Mouse (Mus musculus) megakaryocyte, embryonic 14.5 days (primary cell): Measurements from ENCODE around the gene Hnrnpul1. TPM values are rescaled to one million over a fixed set of nuclear protein-coding genes. Genes with fewer than 3 reads are reported as not detected.
"Not testable (repeated sequence)": the region's sequence is repeated elsewhere in the genome, so short reads cannot be mapped to it uniquely, and the experiment has no call there.

Source experiments
- H3K27me3 ChIP-seq: replicated peaks from 2 replicates; pipeline ENCODE3; 2012; ENCODE audit warnings: inconsistent platforms
- H3K36me3 ChIP-seq: replicated peaks from 2 replicates; pipeline ENCODE3; 2012; ENCODE audit warnings: low read length, inconsistent platforms, mixed read lengths
- H3K4me1 ChIP-seq: 2 replicates; pipeline ENCODE4 v1.6.1; 2012; ENCODE audit warnings: inconsistent platforms
- H3K4me3 ChIP-seq: replicated peaks from 2 replicates; pipeline ENCODE3; 2012; ENCODE audit warnings: moderate library complexity, mild to moderate bottlenecking, inconsistent platforms
- H3K9me3 ChIP-seq: 2 replicates; pipeline ENCODE4 v1.6.1; 2012; ENCODE audit warnings: inconsistent platforms
- FLI1 ChIP-seq: IDR thresholded peaks from 2 replicates; pipeline ENCODE4 v1.6.1; 2012; ENCODE audit warnings: low read length, inconsistent platforms, mixed read lengths
- GATA1 ChIP-seq: IDR thresholded peaks from 3 replicates; pipeline ENCODE4 v1.6.1; 2012; ENCODE audit warnings: mixed read lengths, low read length, inconsistent platforms, borderline replicate concordance
- polyA plus RNA-seq: library from polyadenylated mRNA; stranded (reverse); fragments of >175 nt; gene quantifications from 2 replicates; pipeline ENCODE4 v1.2.3, GENCODE M21; 2012; ENCODE audit warnings: low replicate concordance; ENCODE audit not compliant: insufficient read depth

The Hnrnpul1 gene
- 168 and 350 TPM in 2 replicates for polyA plus RNA-seq

- no peak for TF ChIP-seq GATA1
- TF ChIP-seq FLI1 = peak; percentile 66
- no peaks in the 10 kb centered on the region for H3K9me3 ChIP-seq
- H3K27me3 ChIP-seq = peaks cover 11% of the 10 kb centered on the region
- peaks cover 29% of the 10 kb centered on the region for H3K36me3 ChIP-seq
- peak within 1 kb of the TSS; percentile 93 for H3K4me3 ChIP-seq
- peaks cover 45% of the 10 kb centered on the region for H3K4me1 ChIP-seq
Measured at GRCm38 (mm10) chr7:25754738-25755467, at the start of gene Hnrnpul1. Hnrnpul1 (minus strand) TSS chr7:25754757.

DNA sequence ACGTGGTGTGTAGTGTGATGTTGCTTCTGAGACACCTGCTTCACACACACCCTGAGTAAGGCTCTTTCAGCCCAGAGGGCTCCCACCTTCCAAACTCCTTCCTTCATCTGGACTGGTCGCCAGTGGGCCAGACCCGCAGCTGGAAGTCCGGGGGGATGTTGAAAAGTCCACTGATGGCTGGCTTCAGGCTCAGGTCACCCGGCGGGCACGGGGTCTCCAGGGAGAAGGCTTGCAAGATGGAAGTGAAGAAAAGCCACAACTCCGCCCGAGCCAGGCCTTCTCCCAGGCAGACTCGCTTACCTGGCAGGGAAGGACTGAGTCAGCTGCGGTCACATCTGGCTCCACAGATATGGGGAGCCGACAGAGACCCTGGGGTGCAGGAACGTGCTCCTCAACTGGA is 48.9 kb upstream of the Hnrnpul1 start:
- peaks cover 18% of the 10 kb centered on the region for H3K4me1 ChIP-seq
- H3K9me3 ChIP-seq = peaks cover 2% of the 10 kb centered on the region; the same call in 1 of the 2 replicates
- H3K4me3 ChIP-seq = no peak overlapping the region
- no peak for TF ChIP-seq GATA1
- TF ChIP-seq FLI1 = no peak
- peaks cover 26% of the 10 kb centered on the region for H3K27me3 ChIP-seq
- no peaks in the 10 kb centered on the region for H3K36me3 ChIP-seq

GRCm38 (mm10) chr7:25802241-25803125 is 47.9 kb upstream of the Hnrnpul1 start:
- peaks cover 19% of the 10 kb centered on the region for H3K27me3 ChIP-seq
- TF ChIP-seq GATA1 (no peak), FLI1 (no peak)
- H3K4me1 ChIP-seq = peaks cover 18% of the 10 kb centered on the region
- H3K9me3 ChIP-seq = peaks cover 4% of the 10 kb centered on the region; the same call in 1 of the 2 replicates
- H3K4me3 ChIP-seq = no peak overlapping the region
- no peaks in the 10 kb centered on the region for H3K36me3 ChIP-seq

DNA sequence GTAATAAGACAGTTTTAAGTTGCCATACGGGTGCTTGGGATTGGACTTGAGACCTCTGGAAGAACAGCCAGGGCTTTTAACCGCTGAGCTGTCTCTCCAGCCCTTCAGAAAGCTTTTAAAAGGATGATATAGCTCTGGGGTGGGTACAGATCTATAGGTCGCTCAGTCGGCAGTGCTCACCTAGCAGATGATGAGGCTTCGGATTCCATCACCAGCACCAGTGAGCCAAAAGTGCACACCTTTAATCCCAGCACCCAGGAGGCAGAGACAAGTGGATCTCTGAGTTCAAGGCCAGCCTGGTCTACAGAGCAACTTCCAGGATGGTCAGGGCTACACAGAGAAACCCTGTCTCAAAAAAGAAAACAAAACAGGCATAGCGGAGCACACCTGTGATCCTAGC is 46.5 kb upstream of the Hnrnpul1 start:
- peaks cover 18% of the 10 kb centered on the region for H3K4me1 ChIP-seq
- H3K4me3 ChIP-seq = no peak overlapping the region
- H3K9me3 ChIP-seq = peaks cover 4% of the 10 kb centered on the region; the same call in 1 of the 2 replicates
- TF ChIP-seq GATA1 = no peak
- TF ChIP-seq FLI1 = no peak
- no peaks in the 10 kb centered on the region for H3K36me3 ChIP-seq
- peaks cover 10% of the 10 kb centered on the region for H3K27me3 ChIP-seq

GRCm38 (mm10) chr7:25799369-25799768 is 44.8 kb upstream of the Hnrnpul1 start:
- Histone ChIP-seq H3K27me3 (peaks cover 7% of the 10 kb centered on the region), H3K36me3 (no peaks in the 10 kb centered on the region), H3K9me3 (peaks cover 4% of the 10 kb centered on the region; the same call in 1 of the 2 replicates), H3K4me1 (peaks cover 5% of the 10 kb centered on the region), H3K4me3 (no peak overlapping the region)
- TF ChIP-seq GATA1 (no peak), FLI1 (no peak)

DNA sequence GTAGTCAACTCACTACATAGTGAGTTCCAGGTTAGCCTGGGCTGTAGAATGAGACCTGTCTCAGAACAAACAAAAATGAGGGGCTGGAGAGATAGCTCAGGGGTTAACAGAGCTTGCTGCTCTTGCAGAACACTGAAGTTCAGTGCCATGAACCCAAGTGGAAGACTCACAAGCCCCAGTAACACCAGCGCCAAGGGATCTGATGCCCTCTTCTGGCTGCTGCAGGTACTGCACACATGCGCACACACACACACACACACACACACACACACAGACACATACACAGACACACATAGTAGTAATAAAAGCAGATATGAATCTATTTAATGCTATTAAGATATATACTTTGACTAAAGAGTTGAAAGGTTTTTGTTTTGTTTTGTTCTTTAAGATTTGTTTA is 44.0 kb upstream of the Hnrnpul1 start:
- TF ChIP-seq FLI1 = no peak
- TF ChIP-seq GATA1 = no peak
- Histone ChIP-seq H3K4me3 (no peak overlapping the region), H3K27me3 (peaks cover 5% of the 10 kb centered on the region)

GRCm38 (mm10) chr7:25794775-25795174 is 40.2 kb upstream of the Hnrnpul1 start:
- TF ChIP-seq GATA1 = no peak
- no peak for TF ChIP-seq FLI1
- H3K9me3 ChIP-seq = peaks cover 4% of the 10 kb centered on the region; the same call in 1 of the 2 replicates
- no peak overlapping the region for H3K4me3 ChIP-seq
- peaks cover 15% of the 10 kb centered on the region; the same call in 1 of the 2 replicates for H3K4me1 ChIP-seq
- H3K27me3 ChIP-seq = peaks cover 14% of the 10 kb centered on the region
- H3K36me3 ChIP-seq = no peaks in the 10 kb centered on the region

More for the DNA sequence above, 44.0 kb upstream of the Hnrnpul1 start:
- peaks cover 4% of the 10 kb centered on the region; the same call in 1 of the 2 replicates for H3K9me3 ChIP-seq
- no peaks in the 10 kb centered on the region for H3K36me3 ChIP-seq
- H3K4me1 ChIP-seq = peaks cover 8% of the 10 kb centered on the region

GRCm38 (mm10) chr7:25793679-25794078 is 39.1 kb upstream of the Hnrnpul1 start:
- peaks cover 4% of the 10 kb centered on the region; the same call in 1 of the 2 replicates for H3K9me3 ChIP-seq
- H3K4me3 ChIP-seq = no peak overlapping the region
- H3K4me1 ChIP-seq = peaks cover 21% of the 10 kb centered on the region
- H3K36me3 ChIP-seq = no peaks in the 10 kb centered on the region
- peaks cover 25% of the 10 kb centered on the region for H3K27me3 ChIP-seq
- TF ChIP-seq FLI1 (no peak), GATA1 (no peak)

GRCm38 (mm10) chr7:25792966-25793365 is 38.4 kb upstream of the Hnrnpul1 start:
- not testable (repeated sequence) for H3K4me3 ChIP-seq, H3K9me3 ChIP-seq, H3K36me3 ChIP-seq
- Histone ChIP-seq H3K4me1 (peaks cover 28% of the 10 kb centered on the region), H3K27me3 (peaks cover 31% of the 10 kb centered on the region)

GRCm38 (mm10) chr7:25790615-25791014 is 36.1 kb upstream of the Hnrnpul1 start:
- Histone ChIP-seq H3K27me3 (peaks cover 52% of the 10 kb centered on the region), H3K4me3 (no peak overlapping the region), H3K4me1 (peaks cover 45% of the 10 kb centered on the region), H3K9me3 (no peaks in the 10 kb centered on the region), H3K36me3 (no peaks in the 10 kb centered on the region)
- TF ChIP-seq GATA1 = no peak
- TF ChIP-seq FLI1 = no peak
